Mouse (Mus musculus) hindbrain, embryonic 12.5 days (tissue): ENCODE measurements around the gene 2610528A11Rik. TPM values are rescaled to one million over a fixed set of nuclear protein-coding genes. Genes with fewer than 3 reads are reported as not detected.

Experiments used
- ATAC-seq: fragments of 200-750 bp; cut with Nextera tagmentation; 2 replicates; pipeline ENCODE4 v1.8.0; 2017; ENCODE audit warnings: moderate TSS enrichment; ENCODE audit not compliant: low FRiP score
- H3K27ac ChIP-seq: fragments of 300-500 bp; sonication (generic); 2 replicates; pipeline ENCODE4 v1.5.1; 2016; ENCODE audit warnings: mild to moderate bottlenecking
- H3K27me3 ChIP-seq: fragments of 300-500 bp; sonication (generic); 2 replicates; pipeline ENCODE4 v1.6.1; 2016; ENCODE audit warnings: mild to moderate bottlenecking
- H3K36me3 ChIP-seq: fragments of 300-500 bp; sonication (generic); 2 replicates; pipeline ENCODE4 v1.6.1; 2016; ENCODE audit warnings: mild to moderate bottlenecking
- H3K4me1 ChIP-seq: fragments of 300-500 bp; sonication (generic); 2 replicates; pipeline ENCODE4 v1.6.1; 2016
- H3K4me2 ChIP-seq: fragments of 300-500 bp; sonication (generic); replicated peaks from 2 replicates; pipeline ENCODE4 v1.6.1; 2016; ENCODE audit warnings: mild to moderate bottlenecking
- H3K4me3 ChIP-seq: fragments of 300-500 bp; sonication (generic); 2 replicates; pipeline ENCODE4 v1.5.1; 2016; ENCODE audit warnings: mild to moderate bottlenecking
- H3K9ac ChIP-seq: fragments of 300-500 bp; sonication (generic); 2 replicates; pipeline ENCODE4 v1.6.1; 2016; ENCODE audit warnings: mild to moderate bottlenecking, moderate library complexity
- H3K9me3 ChIP-seq: fragments of 300-500 bp; sonication (generic); replicated peaks from 2 replicates; pipeline ENCODE4 v1.6.1; 2016; ENCODE audit warnings: mild to moderate bottlenecking
- WGBS: fragments of 180-500 bp; shearing (Covaris S2); methylation state at CpG from one replicate; pipeline ENCODE4 v1.1.7; 2016; 5-methylcytosine and 5-hydroxymethylcytosine counted together
- polyA plus RNA-seq: library from polyadenylated mRNA; unstranded; fragments of >200 nt; fragmentation: Nextera tagmentation; extraction: Ambion mirVana; gene quantifications from 2 replicates; pipeline ENCODE4 v1.2.1, GENCODE M21; 2016

Gene 2610528A11Rik
- polyA plus RNA-seq, 1 experiment from 2014 or later, result not detected

- Histone ChIP-seq H3K4me3 (no peak overlapping the region), H3K9ac (no peak overlapping the region), H3K9me3 (no peaks in the 10 kb centered on the region), H3K27ac (no peak overlapping the region), H3K4me1 (no peaks in the 10 kb centered on the region), H3K27me3 (no peaks in the 10 kb centered on the region), H3K36me3 (no peaks in the 10 kb centered on the region), H3K4me2 (no peak overlapping the region)
- WGBS, result 92% methylated on average over 7 of the region's 7 CpGs
- ATAC-seq, result no peak
Observed at GRCm38 (mm10) chr14:37112931-37113330, 891 bp downstream of the 2610528A11Rik start.

GRCm38 (mm10) chr14:37111371-37111770 lies 2.5 kb downstream of the 2610528A11Rik start:
- no peak overlapping the region for H3K27ac ChIP-seq
- H3K27me3 ChIP-seq, result no peaks in the 10 kb centered on the region
- H3K9ac ChIP-seq, result no peak overlapping the region
- no peak overlapping the region for H3K4me2 ChIP-seq
- H3K9me3 ChIP-seq, result no peaks in the 10 kb centered on the region
- H3K4me3 ChIP-seq, result no peak overlapping the region
- H3K36me3 ChIP-seq, result no peaks in the 10 kb centered on the region
- H3K4me1 ChIP-seq, result no peaks in the 10 kb centered on the region
- no peak for ATAC-seq

- Histone ChIP-seq H3K9ac (no peak overlapping the region), H3K9me3 (no peaks in the 10 kb centered on the region), H3K27ac (no peak overlapping the region), H3K4me2 (no peak overlapping the region), H3K36me3 (no peaks in the 10 kb centered on the region), H3K4me1 (no peaks in the 10 kb centered on the region), H3K4me3 (no peak overlapping the region), H3K27me3 (no peaks in the 10 kb centered on the region)
- no peak for ATAC-seq
- 86% methylated on average over 2 of the region's 2 CpGs for WGBS
Observed at GRCm38 (mm10) chr14:37110456-37110855, 3.4 kb downstream of the 2610528A11Rik start.

GRCm38 (mm10) chr14:37109975-37110374 lies 3.8 kb downstream of the 2610528A11Rik start:
- ATAC-seq, result no peak
- Histone ChIP-seq H3K4me2 (no peak overlapping the region), H3K36me3 (no peaks in the 10 kb centered on the region), H3K9ac (no peak overlapping the region), H3K27me3 (no peaks in the 10 kb centered on the region), H3K9me3 (no peaks in the 10 kb centered on the region), H3K4me1 (no peaks in the 10 kb centered on the region), H3K4me3 (no peak overlapping the region), H3K27ac (no peak overlapping the region)
- WGBS, result 76% methylated on average over 9 of the region's 9 CpGs

- Histone ChIP-seq H3K27me3 (no peaks in the 10 kb centered on the region), H3K4me3 (no peak overlapping the region), H3K36me3 (no peaks in the 10 kb centered on the region), H3K27ac (no peak overlapping the region), H3K4me2 (no peak overlapping the region), H3K4me1 (no peaks in the 10 kb centered on the region), H3K9me3 (no peaks in the 10 kb centered on the region), H3K9ac (no peak overlapping the region)
- no peak for ATAC-seq
- 88% methylated on average over 8 of the region's 8 CpGs for WGBS
Observed at GRCm38 (mm10) chr14:37109460-37109859, 4.4 kb downstream of the 2610528A11Rik start.

GRCm38 (mm10) chr14:37105846-37106245 lies 8.0 kb downstream of the 2610528A11Rik start:
- Histone ChIP-seq H3K27me3 (no peaks in the 10 kb centered on the region), H3K27ac (no peak overlapping the region), H3K4me3 (no peak overlapping the region), H3K9ac (no peak overlapping the region), H3K9me3 (no peaks in the 10 kb centered on the region), H3K36me3 (no peaks in the 10 kb centered on the region), H3K4me2 (no peak overlapping the region), H3K4me1 (no peaks in the 10 kb centered on the region)
- no peak for ATAC-seq
- 29% methylated on average over 7 of the region's 7 CpGs for WGBS

- H3K9me3 ChIP-seq, result no peaks in the 10 kb centered on the region
- H3K27me3 ChIP-seq, result no peaks in the 10 kb centered on the region
- 67% methylated on average over 5 of the region's 5 CpGs for WGBS
- no peaks in the 10 kb centered on the region for H3K36me3 ChIP-seq
- H3K4me2 ChIP-seq, result no peak overlapping the region
- ATAC-seq, result no peak
- no peak overlapping the region for H3K27ac ChIP-seq
- no peak overlapping the region for H3K9ac ChIP-seq
- H3K4me1 ChIP-seq, result no peaks in the 10 kb centered on the region
- H3K4me3 ChIP-seq, result no peak overlapping the region
Observed at GRCm38 (mm10) chr14:37104747-37105146, 9.1 kb downstream of the 2610528A11Rik start.

GRCm38 (mm10) chr14:37102484-37102883 lies 11.3 kb downstream of the 2610528A11Rik start:
- no peak for ATAC-seq
- WGBS, result 83% methylated on average over 3 of the region's 3 CpGs
- H3K27me3 ChIP-seq, result peaks cover 19% of the 10 kb centered on the region
- H3K9ac ChIP-seq, result no peak overlapping the region
- no peak overlapping the region for H3K4me3 ChIP-seq
- H3K4me2 ChIP-seq, result no peak overlapping the region
- no peaks in the 10 kb centered on the region for H3K36me3 ChIP-seq
- no peaks in the 10 kb centered on the region for H3K9me3 ChIP-seq
- peaks cover 9% of the 10 kb centered on the region for H3K4me1 ChIP-seq
- H3K27ac ChIP-seq, result no peak overlapping the region

- Histone ChIP-seq H3K9me3 (no peaks in the 10 kb centered on the region), H3K4me1 (peaks cover 9% of the 10 kb centered on the region), H3K36me3 (no peaks in the 10 kb centered on the region), H3K27me3 (peaks cover 28% of the 10 kb centered on the region), H3K4me2 (no peak overlapping the region), H3K4me3 (no peak overlapping the region), H3K27ac (no peak overlapping the region), H3K9ac (no peak overlapping the region)
- ATAC-seq, result no peak
- WGBS, result 82% methylated on average over 5 of the region's 5 CpGs
Observed at GRCm38 (mm10) chr14:37101531-37101930, 12.3 kb downstream of the 2610528A11Rik start.

GRCm38 (mm10) chr14:37097956-37098530 lies 15.8 kb downstream of the 2610528A11Rik start, which contains the start of gene Cdhr1:
TSS of gene Cdhr1 (minus strand) at chr14:37098347.
- Histone ChIP-seq H3K4me3 (peak within 1 kb of the TSS; percentile 38), H3K27me3 (peaks cover 30% of the 10 kb centered on the region), H3K4me2 (peak within 1 kb of the TSS; percentile 79), H3K4me1 (peaks cover 9% of the 10 kb centered on the region), H3K9ac (peak within 1 kb of the TSS; percentile 53), H3K27ac (no peak within 1 kb of the TSS), H3K36me3 (no peaks in the 10 kb centered on the region), H3K9me3 (no peaks in the 10 kb centered on the region)
- WGBS, result 1% methylated on average over 30 of the region's 30 CpGs
- ATAC-seq, result peak; percentile 80

- no peak for ATAC-seq
- H3K4me1 ChIP-seq, result peaks cover 9% of the 10 kb centered on the region
Observed at GRCm38 (mm10) chr14:37095556-37095955, 18.3 kb downstream of the 2610528A11Rik start.

GRCm38 (mm10) chr14:37094436-37094835 lies 19.4 kb downstream of the 2610528A11Rik start:
- no peak overlapping the region for H3K27ac ChIP-seq
- no peak overlapping the region for H3K4me2 ChIP-seq
- no peaks in the 10 kb centered on the region for H3K9me3 ChIP-seq
- no peak overlapping the region for H3K9ac ChIP-seq
- no peaks in the 10 kb centered on the region for H3K36me3 ChIP-seq
- H3K4me3 ChIP-seq, result no peak overlapping the region
- no peak for ATAC-seq
- H3K27me3 ChIP-seq, result peaks cover 29% of the 10 kb centered on the region
- peaks cover 9% of the 10 kb centered on the region for H3K4me1 ChIP-seq
- WGBS, result 66% methylated on average over 6 of the region's 6 CpGs

More at GRCm38 (mm10) chr14:37095556-37095955, 18.3 kb downstream of the 2610528A11Rik start:
- Histone ChIP-seq H3K9ac (no peak overlapping the region), H3K9me3 (no peaks in the 10 kb centered on the region), H3K27ac (no peak overlapping the region), H3K4me2 (no peak overlapping the region), H3K36me3 (no peaks in the 10 kb centered on the region), H3K27me3 (peaks cover 30% of the 10 kb centered on the region), H3K4me3 (no peak overlapping the region)
- 82% methylated on average over 4 of the region's 4 CpGs for WGBS

- H3K27ac ChIP-seq, result no peak overlapping the region
- H3K4me2 ChIP-seq, result no peak overlapping the region
- no peaks in the 10 kb centered on the region for H3K4me1 ChIP-seq
- H3K27me3 ChIP-seq, result no peaks in the 10 kb centered on the region
- 39% methylated on average over 4 of the region's 4 CpGs for WGBS
- no peaks in the 10 kb centered on the region for H3K36me3 ChIP-seq
- ATAC-seq, result no peak
- H3K4me3 ChIP-seq, result no peak overlapping the region
- no peaks in the 10 kb centered on the region for H3K9me3 ChIP-seq
- H3K9ac ChIP-seq, result no peak overlapping the region
Observed at GRCm38 (mm10) chr14:37083755-37084154, 30.1 kb downstream of the 2610528A11Rik start.
